Mouse (Mus musculus): ENCODE measurements around the gene Gm13283. TPM values are rescaled to one million over a fixed set of nuclear protein-coding genes. Genes with fewer than 3 reads are reported as not detected.
"Not testable (repeated sequence)": the region's sequence is repeated elsewhere in the genome, so short reads cannot be mapped to it uniquely, and the experiment has no call there.

Gene Gm13283
- not detected in 2 replicates for total RNA-seq (2012; rRNA removed)

DNA sequence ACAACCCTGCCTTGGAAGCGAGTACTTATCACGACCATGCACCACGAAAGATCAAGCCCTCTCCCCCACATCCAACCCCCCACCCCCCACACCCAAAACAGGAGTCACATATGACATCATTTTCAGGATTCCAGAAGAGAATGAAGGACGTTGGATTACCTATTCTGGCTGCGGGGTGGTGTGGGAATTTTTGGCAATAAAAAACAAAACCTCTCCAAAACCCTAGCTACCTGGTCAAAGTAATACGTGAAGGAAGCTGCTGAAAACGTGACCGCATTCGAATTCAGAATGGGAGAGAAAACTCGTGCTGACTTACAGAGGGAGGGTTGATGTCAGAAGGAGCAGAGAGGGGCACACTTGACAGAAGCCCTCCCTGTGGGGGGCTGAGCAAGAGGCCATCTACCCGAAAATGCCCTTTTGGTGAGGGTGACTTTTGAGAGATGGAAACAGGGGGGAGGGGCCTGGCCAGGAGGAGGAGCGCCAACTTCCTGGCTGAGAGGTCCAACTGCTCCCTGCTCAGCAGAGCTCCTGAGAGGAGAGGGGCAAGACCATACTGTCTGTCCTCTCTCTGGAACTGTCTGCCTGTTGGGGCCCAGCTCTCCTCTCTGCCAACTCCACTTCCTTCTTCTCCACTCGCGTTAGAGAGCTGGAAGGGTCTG lies at the start of gene Gm13283:
Gene Gm13283, plus strand, starts transcription at position 510 of the 659 bp plus-strand sequence.
- DNase-seq (ENCODE audit: low read depth, low spot score); H3K36me3 ChIP-seq (ENCODE audit: control insufficient read depth, insufficient read depth, low read length, poor library complexity, severe bottlenecking); in situ Hi-C loops (cut with MboI; ENCODE audit: low sequenced_read_pairs in 2 of 2, unreplicated experiment in 2 of 2); H3K4me3 ChIP-seq (ENCODE audit: insufficient read depth in 1 of 2, low read depth in 1 of 2, low read length in 2 of 2, poor library complexity in 1 of 2, severe bottlenecking in 1 of 2); H3K9me3 ChIP-seq (ENCODE audit: control insufficient read depth, insufficient read depth, low read depth, low read length); H3K4me1 ChIP-seq (ENCODE audit: control insufficient read depth in 2 of 2, insufficient read depth in 2 of 2, low read length in 2 of 2, poor library complexity in 1 of 2); H3K27ac ChIP-seq (ENCODE audit: insufficient read depth, low read depth, low read length, poor library complexity, severe bottlenecking); H3K9ac ChIP-seq (ENCODE audit: insufficient read depth, low read depth, low read length, poor library complexity, severe bottlenecking): not testable (repeated sequence)

DNA sequence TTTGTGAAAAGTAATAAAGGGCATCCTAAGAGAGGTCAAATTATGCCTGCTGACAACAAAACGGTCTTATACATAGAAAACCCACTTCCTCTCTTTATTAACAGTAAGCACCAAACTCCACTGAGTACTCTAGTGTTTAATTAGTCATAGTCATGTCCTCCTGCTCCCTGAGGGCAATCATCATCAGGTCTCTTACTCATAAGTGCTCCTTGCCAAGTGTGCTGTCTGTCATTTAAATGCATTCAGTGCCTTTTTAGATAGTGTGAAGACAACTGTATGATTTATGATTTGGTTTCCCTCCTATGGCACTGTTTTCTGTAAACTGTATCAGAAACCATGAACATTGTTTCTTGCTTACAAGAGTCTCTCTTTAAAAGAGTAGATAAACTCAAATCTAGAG lies 45.6 kb upstream of the Gm13283 start:
- Histone ChIP-seq H3K4me3 (ENCODE audit: insufficient read depth in 1 of 2, low read depth in 1 of 2, low read length in 2 of 2, poor library complexity in 1 of 2, severe bottlenecking in 1 of 2) (no peak overlapping the region), H3K4me1 (ENCODE audit: control insufficient read depth in 2 of 2, insufficient read depth in 2 of 2, low read length in 2 of 2, poor library complexity in 1 of 2) (no peaks in the 10 kb centered on the region), H3K9me3 (ENCODE audit: control insufficient read depth, insufficient read depth, low read depth, low read length) (no peaks in the 10 kb centered on the region), H3K36me3 (ENCODE audit: control insufficient read depth, insufficient read depth, low read length, poor library complexity, severe bottlenecking) (no peaks in the 10 kb centered on the region; the same call in 1 of the 2 replicates), H3K9ac (ENCODE audit: insufficient read depth, low read depth, low read length, poor library complexity, severe bottlenecking) (no peak overlapping the region), H3K27ac (ENCODE audit: insufficient read depth, low read depth, low read length, poor library complexity, severe bottlenecking) (no peak overlapping the region)
- DNase-seq (ENCODE audit: low read depth, low spot score) = no peak
- in situ Hi-C loops (cut with MboI; ENCODE audit: low sequenced_read_pairs in 2 of 2, unreplicated experiment in 2 of 2) = no loop called here
- no peak for TF ChIP-seq ZNF384 (IDR thresholded peaks at IDR 0.05; ENCODE audit: low read depth, low read length)
- TF ChIP-seq ZC3H11A (IDR thresholded peaks at IDR 0.05; ENCODE audit: borderline replicate concordance, low read depth, low read length) = no peak
- TF ChIP-seq HCFC1 (IDR thresholded peaks at IDR 0.05; ENCODE audit: borderline replicate concordance, insufficient read depth, low read length) = no peak
- TF ChIP-seq CHD2 (IDR thresholded peaks at IDR 0.05; ENCODE audit: low read depth, low read length) = no peak
- no peak for TF ChIP-seq MAFK (IDR thresholded peaks at IDR 0.05; ENCODE audit: insufficient read depth, low read depth, low read length)

DNA sequence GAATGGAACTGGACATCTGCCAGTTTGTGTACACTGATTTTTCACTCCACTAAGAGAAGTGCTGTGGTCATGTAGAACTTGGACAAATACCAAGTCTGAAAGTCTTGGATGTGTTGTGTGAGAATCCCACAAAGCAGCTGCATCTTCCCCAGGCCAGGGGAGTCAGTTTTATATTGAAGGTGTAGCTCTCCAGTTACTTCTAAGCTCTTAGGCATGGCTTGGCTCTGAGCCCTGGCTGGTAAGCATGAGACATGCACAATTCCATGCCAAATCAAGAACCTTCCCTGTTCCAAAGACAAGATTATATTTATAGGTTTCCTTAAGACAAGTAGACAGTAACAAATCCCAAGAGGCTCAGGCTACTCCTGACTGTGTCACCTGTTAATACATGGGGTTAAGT lies 44.9 kb upstream of the Gm13283 start:
- peaks cover 1% of the 10 kb centered on the region; the same call in 1 of the 2 replicates for H3K36me3 ChIP-seq (ENCODE audit: control insufficient read depth, insufficient read depth, low read length, poor library complexity, severe bottlenecking)
- H3K9me3 ChIP-seq (ENCODE audit: control insufficient read depth, insufficient read depth, low read depth, low read length) = no peaks in the 10 kb centered on the region
- H3K4me3 ChIP-seq (ENCODE audit: insufficient read depth in 1 of 2, low read depth in 1 of 2, low read length in 2 of 2, poor library complexity in 1 of 2, severe bottlenecking in 1 of 2) = no peak overlapping the region
- TF ChIP-seq ZNF384 (IDR thresholded peaks at IDR 0.05; ENCODE audit: low read depth, low read length) = no peak
- TF ChIP-seq CHD2 (IDR thresholded peaks at IDR 0.05; ENCODE audit: low read depth, low read length) = no peak
- TF ChIP-seq MAFK (IDR thresholded peaks at IDR 0.05; ENCODE audit: insufficient read depth, low read depth, low read length) = no peak
- no peak for TF ChIP-seq HCFC1 (IDR thresholded peaks at IDR 0.05; ENCODE audit: borderline replicate concordance, insufficient read depth, low read length)
- TF ChIP-seq ZC3H11A (IDR thresholded peaks at IDR 0.05; ENCODE audit: borderline replicate concordance, low read depth, low read length) = no peak
- no peaks in the 10 kb centered on the region for H3K4me1 ChIP-seq (ENCODE audit: control insufficient read depth in 2 of 2, insufficient read depth in 2 of 2, low read length in 2 of 2, poor library complexity in 1 of 2)
- H3K9ac ChIP-seq (ENCODE audit: insufficient read depth, low read depth, low read length, poor library complexity, severe bottlenecking) = no peak overlapping the region
- DNase-seq (ENCODE audit: low read depth, low spot score) = no peak
- no peak overlapping the region for H3K27ac ChIP-seq (ENCODE audit: insufficient read depth, low read depth, low read length, poor library complexity, severe bottlenecking)
- in situ Hi-C loops (cut with MboI; ENCODE audit: low sequenced_read_pairs in 2 of 2, unreplicated experiment in 2 of 2) = no loop called here

DNA sequence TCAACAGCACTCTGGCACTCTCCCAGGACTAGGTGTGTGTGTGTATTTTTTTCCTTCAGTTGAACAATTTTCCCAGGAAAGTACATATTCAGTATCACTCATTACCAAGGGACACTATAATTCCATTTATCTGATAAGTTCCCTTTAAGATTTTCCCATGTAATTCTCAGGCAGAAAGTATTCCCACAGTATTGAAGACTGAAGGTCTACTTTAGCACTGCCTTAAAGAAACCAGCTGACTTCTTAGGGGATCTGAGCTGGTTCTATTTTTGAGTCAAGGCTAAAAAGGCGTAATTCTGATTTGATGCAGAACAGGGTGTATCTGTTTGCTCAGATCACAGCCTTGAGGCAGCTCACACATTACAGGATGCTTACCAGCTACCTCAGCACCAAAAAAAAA lies 41.2 kb upstream of the Gm13283 start:
- Histone ChIP-seq H3K4me3 (ENCODE audit: insufficient read depth in 1 of 2, low read depth in 1 of 2, low read length in 2 of 2, poor library complexity in 1 of 2, severe bottlenecking in 1 of 2) (no peak overlapping the region), H3K9me3 (ENCODE audit: control insufficient read depth, insufficient read depth, low read depth, low read length) (peaks cover 5% of the 10 kb centered on the region; the same call in 1 of the 2 replicates), H3K4me1 (ENCODE audit: control insufficient read depth in 2 of 2, insufficient read depth in 2 of 2, low read length in 2 of 2, poor library complexity in 1 of 2) (no peaks in the 10 kb centered on the region), H3K36me3 (ENCODE audit: control insufficient read depth, insufficient read depth, low read length, poor library complexity, severe bottlenecking) (peaks cover 13% of the 10 kb centered on the region), H3K9ac (ENCODE audit: insufficient read depth, low read depth, low read length, poor library complexity, severe bottlenecking) (no peak overlapping the region), H3K27ac (ENCODE audit: insufficient read depth, low read depth, low read length, poor library complexity, severe bottlenecking) (no peak overlapping the region)
- DNase-seq (ENCODE audit: low read depth, low spot score) = no peak
- no peak for TF ChIP-seq ZNF384 (IDR thresholded peaks at IDR 0.05; ENCODE audit: low read depth, low read length)
- no peak for TF ChIP-seq CHD2 (IDR thresholded peaks at IDR 0.05; ENCODE audit: low read depth, low read length)
- TF ChIP-seq ZC3H11A (IDR thresholded peaks at IDR 0.05; ENCODE audit: borderline replicate concordance, low read depth, low read length) = no peak
- no peak for TF ChIP-seq MAFK (IDR thresholded peaks at IDR 0.05; ENCODE audit: insufficient read depth, low read depth, low read length)
- no peak for TF ChIP-seq HCFC1 (IDR thresholded peaks at IDR 0.05; ENCODE audit: borderline replicate concordance, insufficient read depth, low read length)
- in situ Hi-C loops (cut with MboI; ENCODE audit: low sequenced_read_pairs in 2 of 2, unreplicated experiment in 2 of 2) = no loop called here
